Mouse (Mus musculus) ovary, postnatal 36 days (tissue): ENCODE measurements around the gene Dgkz.

Source experiments
- DNase-seq: peaks from one replicate; pipeline ENCODE4 v3.0.0; 2022; ENCODE audit warnings: low spot score, mixed read lengths

Gene Dgkz

DNA sequence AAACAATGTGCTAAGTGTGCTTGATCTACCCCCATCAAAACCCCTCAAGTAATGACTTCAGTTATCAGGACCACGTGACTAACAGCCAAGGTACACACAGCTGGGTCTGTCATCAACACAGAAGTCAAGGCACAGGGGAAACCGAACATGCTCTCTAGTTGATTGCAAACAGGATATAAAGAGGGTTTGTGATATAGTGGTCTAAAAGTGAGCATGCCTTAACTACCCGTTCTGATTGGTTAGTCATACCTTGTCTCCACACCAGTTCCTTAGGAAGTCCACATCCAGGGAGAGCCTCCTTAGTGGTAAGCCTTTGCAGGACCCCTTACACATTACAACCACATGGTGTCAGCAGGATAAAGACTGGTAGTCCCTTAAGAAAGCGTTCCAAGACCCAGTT lies 55.5 kb downstream of the Dgkz start:
- no peak for DNase-seq

DNA sequence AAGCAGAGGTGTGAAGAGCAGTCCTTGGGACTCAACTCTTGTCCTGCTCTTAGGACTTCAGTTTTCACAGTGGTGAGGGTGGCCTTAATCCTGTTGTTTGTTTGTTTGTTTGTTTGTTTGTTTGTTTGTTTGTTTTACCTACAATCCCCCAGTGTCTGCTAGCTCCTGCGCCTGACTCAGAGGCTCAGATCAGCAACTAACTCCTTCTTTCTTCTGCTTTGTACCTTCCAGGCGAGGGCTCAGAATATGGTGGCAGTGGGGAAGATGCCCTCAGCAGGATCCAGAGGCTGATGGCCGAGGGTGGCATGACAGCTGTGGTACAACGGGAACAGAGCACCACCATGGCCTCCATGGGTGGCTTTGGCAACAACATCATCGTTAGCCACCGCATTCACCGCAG lies 58.6 kb downstream of the Dgkz start:
- no peak for DNase-seq

- DNase-seq: no peak
Measured at GRCm38 (mm10) chr2:91916346-91916977, 59.2 kb downstream of the Dgkz start.

DNA sequence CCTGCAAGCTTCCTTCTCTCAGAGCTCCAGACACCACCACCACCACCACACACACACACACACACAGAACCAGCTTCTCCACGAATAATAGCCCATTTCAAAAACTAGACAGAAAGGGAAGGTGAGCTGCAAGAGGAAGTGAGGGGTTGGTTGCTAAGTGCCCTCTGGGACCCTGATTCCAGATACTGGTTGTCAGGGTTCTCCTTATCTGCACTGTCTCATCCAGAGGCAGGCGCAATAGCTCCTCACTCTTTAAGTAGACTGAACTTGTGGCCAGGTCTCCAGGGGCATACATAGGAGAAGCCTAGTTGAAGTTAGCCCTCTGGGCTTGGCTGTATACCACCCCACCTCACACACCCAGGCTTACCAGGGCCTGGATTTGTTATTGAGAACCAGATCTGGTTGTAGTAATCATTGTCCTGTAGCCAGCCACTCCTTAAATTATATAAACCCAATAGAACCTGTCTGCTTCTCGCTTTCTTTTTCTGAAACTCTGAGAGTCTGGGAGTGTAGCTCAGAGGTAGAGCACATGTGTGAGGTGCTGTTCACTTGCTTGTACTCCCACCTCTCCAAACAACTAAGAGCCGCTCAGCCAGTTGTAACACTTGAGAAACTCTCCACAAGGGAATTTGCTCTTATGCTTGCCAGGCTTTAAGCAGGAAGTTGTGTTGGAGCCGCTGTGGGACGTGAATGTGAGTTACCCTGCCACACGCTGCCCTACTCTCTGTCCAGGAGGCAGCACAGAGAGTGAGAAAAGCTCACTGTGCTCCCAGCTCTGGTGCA lies 62.1 kb downstream of the Dgkz start:
- no peak for DNase-seq

DNA sequence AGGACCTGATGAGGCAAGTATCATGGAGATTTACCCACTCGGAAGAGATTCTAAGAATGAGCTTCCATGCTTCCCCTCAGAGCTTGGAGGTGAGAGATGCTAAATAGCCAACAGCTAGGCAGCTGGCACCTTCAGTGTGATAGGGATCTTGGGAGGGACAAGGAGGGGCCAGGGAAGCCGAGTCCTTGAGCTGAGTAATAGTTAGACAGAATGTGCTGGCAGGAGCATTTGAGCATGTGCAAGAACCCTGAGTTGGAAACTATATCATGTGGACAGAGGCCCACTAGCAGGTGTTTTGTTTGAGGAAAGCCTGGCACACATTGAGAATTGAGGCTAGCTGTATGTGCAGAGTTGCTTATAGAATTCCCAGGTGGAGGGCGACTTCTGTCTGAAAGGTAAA lies 63.0 kb downstream of the Dgkz start:
- DNase-seq: no peak

DNA sequence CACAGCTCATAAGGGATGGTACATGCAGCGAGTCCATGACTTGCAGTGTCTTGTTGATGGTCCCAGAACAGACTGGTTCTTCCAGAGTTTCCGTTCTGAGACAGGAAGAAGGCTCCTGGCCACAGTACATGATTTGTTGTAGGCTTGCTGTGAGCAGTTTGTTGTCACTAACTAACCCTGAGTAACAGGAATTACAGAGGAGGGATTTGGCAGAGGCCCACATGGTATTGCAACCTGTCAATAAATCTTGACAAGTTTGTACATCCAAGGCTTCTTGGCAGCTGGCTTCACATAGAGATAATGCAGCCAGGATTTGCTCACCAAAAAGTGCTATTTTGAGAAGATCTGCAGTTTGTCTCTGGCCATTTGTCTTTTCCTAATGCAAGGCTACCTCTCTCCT lies 69.5 kb downstream of the Dgkz start:
- no peak for DNase-seq

DNA sequence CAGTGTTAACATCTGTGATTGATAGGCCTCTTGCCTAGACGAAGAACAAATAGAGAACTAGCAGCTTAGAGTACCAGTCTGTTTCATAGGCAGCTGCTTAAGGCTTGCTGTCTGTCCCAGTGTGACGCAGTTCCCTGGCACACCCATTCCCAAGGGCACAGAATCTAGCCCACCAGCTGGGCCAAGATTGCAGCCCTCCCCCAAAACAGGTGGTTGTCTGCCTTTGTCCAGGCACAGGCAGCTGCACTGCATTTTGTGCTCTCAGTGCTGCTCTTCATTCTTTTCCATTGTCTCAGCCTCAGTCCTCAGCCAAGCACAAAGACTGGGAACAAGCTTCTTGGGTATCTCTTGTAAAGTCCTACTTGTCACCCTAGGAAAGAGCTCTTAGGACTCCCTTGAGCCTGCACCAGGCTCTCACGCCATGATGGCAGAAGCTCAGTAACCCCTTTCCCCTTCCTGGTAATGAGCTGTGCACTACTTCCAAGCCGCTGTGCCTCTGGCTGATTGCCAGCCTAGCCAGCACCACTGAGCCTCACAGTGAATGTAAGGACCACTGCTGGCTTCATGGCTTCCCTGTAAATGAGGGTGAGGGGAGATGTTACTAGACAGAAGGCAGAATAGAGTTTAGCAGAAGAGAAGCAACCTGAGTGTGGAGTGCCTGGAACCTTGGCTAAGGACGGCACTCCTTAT lies 70.9 kb downstream of the Dgkz start:
- no peak for DNase-seq

DNA sequence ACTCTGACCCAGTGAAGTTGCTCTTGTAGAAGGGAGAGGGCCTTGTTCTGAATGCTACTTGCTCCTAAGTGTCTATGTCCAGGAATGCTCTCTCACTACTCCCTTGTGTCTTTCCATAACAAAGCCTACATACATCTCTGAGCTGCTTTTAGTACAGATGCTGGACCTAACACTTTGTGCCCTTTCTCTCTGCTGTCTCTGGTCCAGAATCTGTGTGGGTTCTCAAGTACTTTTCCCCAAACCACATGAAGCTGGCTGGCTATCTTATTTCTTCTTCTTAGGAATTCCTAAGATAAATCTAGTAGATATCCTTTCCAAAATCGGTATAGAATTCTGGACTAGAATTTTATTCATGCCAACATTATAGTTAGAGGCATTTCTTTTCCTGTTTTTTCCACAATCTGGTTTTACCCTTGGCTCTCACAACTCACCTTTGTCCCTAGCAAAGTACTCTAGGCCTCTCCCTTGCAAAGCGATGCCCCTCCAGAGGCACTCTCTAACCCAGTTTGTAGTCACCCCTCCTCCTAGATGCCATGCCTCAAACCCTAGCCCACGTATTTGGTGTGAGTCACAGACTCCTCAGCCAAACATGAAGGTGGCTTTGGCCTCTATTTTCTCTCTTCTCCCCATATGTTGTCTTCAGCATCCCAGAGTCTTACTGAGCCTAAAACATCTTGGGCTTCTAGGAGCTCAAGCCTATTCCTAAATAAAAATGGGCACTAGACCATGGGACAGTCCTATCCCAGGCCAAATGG lies 72.3 kb downstream of the Dgkz start:
- DNase-seq: no peak

DNA sequence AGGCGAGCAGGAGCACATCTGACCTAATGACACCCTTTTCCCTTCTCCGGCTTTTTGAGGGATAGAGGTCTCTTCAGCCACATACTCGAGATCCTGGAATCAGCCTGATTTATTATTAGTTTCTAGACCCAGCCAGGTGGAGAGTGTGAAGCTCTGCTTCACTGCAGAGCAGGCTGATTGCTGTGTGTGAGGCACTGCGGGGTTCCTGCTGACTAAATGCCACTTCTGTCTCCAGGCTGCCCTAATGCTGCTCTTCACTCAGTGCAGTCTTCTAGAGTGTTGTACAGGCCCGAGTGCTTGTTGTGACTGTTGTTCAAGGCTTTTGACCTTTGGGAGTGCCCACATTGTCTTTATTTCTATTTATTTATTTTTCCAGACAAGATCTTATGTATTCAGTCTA lies 73.3 kb downstream of the Dgkz start:
- DNase-seq: no peak

- DNase-seq: no peak
Measured at GRCm38 (mm10) chr2:91900431-91900830, 75.2 kb downstream of the Dgkz start.

DNA sequence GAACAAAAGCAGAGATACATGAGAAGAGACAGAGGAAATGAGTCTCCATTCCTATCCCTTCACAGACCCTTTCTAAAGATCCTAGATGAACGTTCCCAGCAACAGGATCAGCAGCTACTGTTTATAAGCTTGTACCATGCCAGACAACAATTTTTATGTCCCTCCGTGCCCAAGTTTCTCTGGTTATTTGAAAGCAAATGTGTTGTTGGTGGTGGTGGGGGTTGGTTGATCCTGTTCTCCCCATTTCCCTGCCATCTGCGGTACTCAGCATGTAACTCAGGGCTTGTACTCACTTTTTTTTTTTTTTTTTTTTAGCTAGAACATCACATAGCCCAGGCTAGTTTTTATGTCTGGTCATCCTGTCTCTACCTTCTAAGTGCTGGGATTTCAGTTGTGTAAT lies 76.5 kb downstream of the Dgkz start:
- no peak for DNase-seq

DNA sequence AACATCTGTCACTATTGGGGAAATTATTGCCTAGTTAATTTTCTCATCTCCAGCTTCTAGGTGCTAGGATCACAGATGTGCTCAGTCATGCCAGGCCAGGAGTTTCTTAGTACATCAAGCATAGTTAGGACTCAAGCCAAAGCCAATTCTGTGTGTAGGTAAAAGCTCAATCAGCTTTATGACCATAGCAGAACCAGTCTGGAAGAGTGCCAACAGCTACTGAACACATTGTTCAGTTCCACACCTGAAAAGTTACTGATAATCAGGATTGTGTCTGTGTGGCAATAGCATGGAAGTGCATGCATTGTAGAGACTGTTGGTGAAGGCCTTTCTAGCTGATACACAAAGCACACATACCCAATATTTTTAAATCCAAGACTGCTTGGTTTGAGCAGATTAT lies 77.7 kb downstream of the Dgkz start:
- DNase-seq: no peak

DNA sequence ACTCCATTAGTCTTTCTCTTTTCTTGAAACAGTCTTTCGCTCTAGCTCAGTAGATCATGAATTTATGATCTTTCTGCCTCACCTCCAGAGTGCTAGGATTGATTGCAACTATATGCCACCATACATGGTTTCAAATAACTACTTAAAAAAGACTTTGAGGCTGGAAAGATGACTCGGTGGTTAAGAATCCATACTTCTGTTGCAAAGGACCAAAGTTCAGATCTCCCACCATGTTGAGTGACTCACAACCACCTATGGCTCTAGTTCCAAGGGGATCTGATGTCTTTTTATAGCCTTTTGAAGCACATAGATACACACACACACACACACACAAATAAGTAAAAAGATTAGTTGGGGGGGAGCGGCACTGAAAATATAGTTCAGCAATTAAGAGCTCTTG lies 80.3 kb downstream of the Dgkz start:
- DNase-seq: no peak

DNA sequence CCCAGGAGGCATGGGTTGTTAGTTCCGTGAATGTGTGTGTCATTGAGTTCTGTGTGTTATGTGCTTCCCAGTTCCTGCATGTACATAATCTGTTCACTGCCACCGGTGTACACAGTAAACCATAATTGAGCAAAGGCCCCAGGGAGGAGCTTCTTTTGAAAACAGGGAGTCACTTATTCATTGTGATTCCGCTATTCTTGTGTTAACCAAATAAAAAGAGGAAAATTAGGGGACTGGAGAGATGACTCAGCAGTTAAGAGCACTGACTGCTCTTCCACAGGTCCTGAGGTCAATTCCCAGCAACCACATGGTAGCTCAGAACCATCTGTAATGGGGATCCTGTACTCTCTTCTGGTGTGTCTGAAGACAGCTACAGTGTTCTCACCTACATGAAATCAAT lies 80.9 kb downstream of the Dgkz start:
- DNase-seq: no peak

- no peak for DNase-seq
Measured at GRCm38 (mm10) chr2:91884616-91885015, 91.0 kb downstream of the Dgkz start.

GRCm38 (mm10) chr2:91883961-91884360 lies 91.7 kb downstream of the Dgkz start:
- DNase-seq: no peak
